Mouse (Mus musculus) hindbrain, postnatal 0 days (tissue): Measurements from ENCODE around the gene Plekhg6. TPM values are rescaled to one million over a fixed set of nuclear protein-coding genes. Genes with fewer than 3 reads are reported as not detected.

ENCODE experiments used
- ATAC-seq: fragments of 200-750 bp; cut with Nextera tagmentation; 2 replicates; pipeline ENCODE4 v1.8.0; 2017; ENCODE audit warnings: mild to moderate bottlenecking, moderate TSS enrichment, moderate library complexity
- DNase-seq: peaks from one replicate; pipeline ENCODE4 v3.0.0-alpha.2; 2015; ENCODE audit warnings: low spot score
- H3K27ac ChIP-seq: fragments of 300-500 bp; sonication (generic); 2 replicates; pipeline ENCODE4 v1.5.1; 2014; ENCODE audit warnings: mild to moderate bottlenecking
- H3K27me3 ChIP-seq: fragments of 300-500 bp; sonication (generic); 2 replicates; pipeline ENCODE4 v1.6.1; 2014; ENCODE audit warnings: low read length, mixed read lengths; ENCODE audit not compliant: insufficient read depth
- H3K36me3 ChIP-seq: fragments of 300-500 bp; sonication (generic); 2 replicates; pipeline ENCODE4 v1.6.1; 2014; ENCODE audit warnings: low read length, mixed read lengths; ENCODE audit not compliant: insufficient read depth
- H3K4me1 ChIP-seq: fragments of 300-500 bp; sonication (generic); 2 replicates; pipeline ENCODE4 v1.6.1; 2014; ENCODE audit warnings: antibody characterized with exemption, low read length, mixed read lengths; ENCODE audit not compliant: insufficient read depth
- H3K4me2 ChIP-seq: fragments of 300-500 bp; sonication (generic); 2 replicates; pipeline ENCODE4 v1.6.1; 2014; ENCODE audit warnings: low read depth, mild to moderate bottlenecking, low read length, moderate library complexity, mixed read lengths
- H3K4me3 ChIP-seq: fragments of 300-500 bp; sonication (generic); 2 replicates; pipeline ENCODE4 v1.5.1; 2014; ENCODE audit warnings: low read length
- H3K9ac ChIP-seq: fragments of 300-500 bp; sonication (generic); replicated peaks from 2 replicates; pipeline ENCODE4 v1.6.1; 2014; ENCODE audit warnings: mild to moderate bottlenecking, low read length, moderate library complexity, mixed read lengths
- H3K9me3 ChIP-seq: fragments of 300-500 bp; sonication (generic); 2 replicates; pipeline ENCODE4 v1.6.1; 2016; ENCODE audit warnings: low read length, mixed read lengths
- CTCF ChIP-seq: IDR thresholded peaks from 2 replicates; pipeline ENCODE4 v1.5.1; 2016; ENCODE audit warnings: antibody characterized with exemption, control low read depth, low read depth
- WGBS: fragments of 180-500 bp; shearing (Covaris S2); extraction: QIAGEN DNeasy Blood & Tissue Kit; methylation state at CpG from one replicate; pipeline ENCODE4 v1.1.7; 2014; 5-methylcytosine and 5-hydroxymethylcytosine counted together
- polyA plus RNA-seq: library from polyadenylated mRNA; unstranded; fragments of >200 nt; fragmentation: Nextera tagmentation; extraction: Ambion mirVana; gene quantifications from 2 replicates; pipeline ENCODE4 v1.2.1, GENCODE M21; 2015
- total RNA-seq: library from RNA; depleted of rRNA; stranded (reverse); fragments of >200 nt; gene quantifications from 2 replicates; pipeline ENCODE4 v1.2.3, GENCODE M21; 2014

Gene Plekhg6
- total and polyA plus RNA-seq, 2 experiments from 2014 or later, result 0.68 to 0.74 TPM

- WGBS, result 12% methylated on average over 26 of the region's 26 CpGs
Observed at GRCm38 (mm10) chr6:125321114-125321855, 59.3 kb downstream of the Plekhg6 start.

GRCm38 (mm10) chr6:125320323-125320722 is 60.3 kb downstream of the Plekhg6 start, which contains the start of gene Scnn1a:
Gene Scnn1a, plus strand, starts transcription at chr6:125320659.
- H3K9me3 ChIP-seq, result no peaks in the 10 kb centered on the region
- peaks cover 21% of the 10 kb centered on the region; the same call in 1 of the 2 replicates for H3K27me3 ChIP-seq
- DNase-seq, result no peak
- WGBS, result 83% methylated on average over 1 of the region's 1 CpGs
- no peak within 1 kb of the TSS for H3K27ac ChIP-seq
- ATAC-seq, result no peak
- no peak for TF ChIP-seq CTCF
- no peak within 1 kb of the TSS for H3K4me3 ChIP-seq
- peaks cover 3% of the 10 kb centered on the region; the same call in 1 of the 2 replicates for H3K4me1 ChIP-seq
- H3K9ac ChIP-seq, result no peak within 1 kb of the TSS; the same call in 1 of the 2 replicates
- no peaks in the 10 kb centered on the region for H3K36me3 ChIP-seq
- no peak within 1 kb of the TSS for H3K4me2 ChIP-seq

More at GRCm38 (mm10) chr6:125321114-125321855, 59.3 kb downstream of the Plekhg6 start:
- ATAC-seq (no peak), DNase-seq (no peak)
- Histone ChIP-seq H3K27me3 (peaks cover 21% of the 10 kb centered on the region; the same call in 1 of the 2 replicates), H3K27ac (no peak overlapping the region), H3K4me2 (no peak overlapping the region), H3K9ac (no peak overlapping the region; the same call in 1 of the 2 replicates), H3K4me3 (no peak overlapping the region), H3K36me3 (no peaks in the 10 kb centered on the region), H3K4me1 (peaks cover 3% of the 10 kb centered on the region; the same call in 1 of the 2 replicates), H3K9me3 (no peaks in the 10 kb centered on the region)
- no peak for TF ChIP-seq CTCF

- DNase-seq (no peak), ATAC-seq (no peak)
- Histone ChIP-seq H3K9me3 (no peaks in the 10 kb centered on the region), H3K27me3 (peaks cover 21% of the 10 kb centered on the region; the same call in 1 of the 2 replicates), H3K4me1 (peaks cover 3% of the 10 kb centered on the region; the same call in 1 of the 2 replicates), H3K9ac (no peak overlapping the region), H3K36me3 (no peaks in the 10 kb centered on the region), H3K4me3 (no peak overlapping the region), H3K27ac (no peak overlapping the region), H3K4me2 (no peak overlapping the region)
- TF ChIP-seq CTCF, result no peak
Observed at GRCm38 (mm10) chr6:125319919-125320296, 60.7 kb downstream of the Plekhg6 start.

GRCm38 (mm10) chr6:125318981-125319918 is 61.3 kb downstream of the Plekhg6 start:
- no peak for TF ChIP-seq CTCF
- no peak overlapping the region for H3K4me3 ChIP-seq
- ATAC-seq (no peak), DNase-seq (no peak)
- 68% methylated on average over 15 of the region's 15 CpGs for WGBS
- H3K27ac ChIP-seq, result no peak overlapping the region
- peaks cover 6% of the 10 kb centered on the region; the same call in 1 of the 2 replicates for H3K4me1 ChIP-seq
- H3K9me3 ChIP-seq, result no peaks in the 10 kb centered on the region
- no peak overlapping the region for H3K4me2 ChIP-seq
- no peak overlapping the region for H3K9ac ChIP-seq
- peaks cover 21% of the 10 kb centered on the region; the same call in 1 of the 2 replicates for H3K27me3 ChIP-seq
- no peaks in the 10 kb centered on the region for H3K36me3 ChIP-seq

GRCm38 (mm10) chr6:125317077-125317476 is 63.5 kb downstream of the Plekhg6 start:
- H3K36me3 ChIP-seq, result no peaks in the 10 kb centered on the region
- WGBS, result 53% methylated on average over 7 of the region's 7 CpGs
- no peaks in the 10 kb centered on the region for H3K9me3 ChIP-seq
- ATAC-seq, result no peak
- H3K4me2 ChIP-seq, result no peak overlapping the region
- no peak for TF ChIP-seq CTCF
- no peak for DNase-seq
- H3K9ac ChIP-seq, result no peak overlapping the region
- H3K4me1 ChIP-seq, result peaks cover 21% of the 10 kb centered on the region
- peaks cover 21% of the 10 kb centered on the region; the same call in 1 of the 2 replicates for H3K27me3 ChIP-seq
- no peak overlapping the region for H3K4me3 ChIP-seq
- H3K27ac ChIP-seq, result no peak overlapping the region

GRCm38 (mm10) chr6:125314746-125315145 is 65.8 kb downstream of the Plekhg6 start:
- peaks cover 3% of the 10 kb centered on the region; the same call in 1 of the 2 replicates for H3K27me3 ChIP-seq
- H3K4me2 ChIP-seq, result no peak overlapping the region
- ATAC-seq (no peak), DNase-seq (no peak)
- no peaks in the 10 kb centered on the region for H3K9me3 ChIP-seq
- H3K36me3 ChIP-seq, result no peaks in the 10 kb centered on the region
- no peak overlapping the region for H3K9ac ChIP-seq
- WGBS, result 77% methylated on average over 6 of the region's 6 CpGs
- H3K4me1 ChIP-seq, result peaks cover 18% of the 10 kb centered on the region
- no peak overlapping the region for H3K27ac ChIP-seq
- H3K4me3 ChIP-seq, result no peak overlapping the region
- TF ChIP-seq CTCF, result no peak
